Mouse (Mus musculus) erythroblast, embryonic 14.5 days (primary cell): ENCODE results near the gene Obscn.

Experiments used
- GATA1 ChIP-seq: IDR thresholded peaks from 2 replicates; pipeline ENCODE4 v1.6.1; 2012; ENCODE audit warnings: low read length, inconsistent platforms, mixed read lengths
- TAL1 ChIP-seq: IDR thresholded peaks from 3 replicates; pipeline ENCODE4 v1.6.1; 2012; ENCODE audit warnings: low read length, inconsistent platforms, mixed read lengths

DNA sequence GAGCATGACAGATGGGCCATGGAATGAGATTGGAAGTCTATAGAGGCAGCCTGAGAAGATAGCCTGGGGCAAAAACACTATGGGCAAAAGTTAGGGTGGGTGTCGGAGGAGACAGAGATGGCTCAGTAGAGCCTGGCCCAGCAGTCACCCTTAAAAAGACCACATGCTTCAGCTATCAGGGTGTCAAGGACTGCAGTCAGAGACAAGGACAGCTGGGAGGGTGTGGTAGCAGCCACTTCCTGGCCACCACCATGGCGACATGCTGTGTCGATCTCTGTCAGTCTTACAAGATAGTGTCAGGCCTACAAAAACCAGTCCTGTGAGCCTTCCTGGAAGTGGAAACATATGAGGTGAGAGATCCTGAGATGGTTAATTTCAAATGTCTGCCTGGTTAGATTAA, 53.1 kb downstream of the Obscn start:
- TF ChIP-seq GATA1 (no peak), TAL1 (no peak)
